Mouse (Mus musculus): ENCODE measurements around the gene Rgs10.

The Rgs10 gene

GRCm38 (mm10) chr7:128408265-128408664, 10.3 kb downstream of the Rgs10 start:
- DNase-seq (ENCODE audit: low spot score): peak; percentile 32

- no peak for DNase-seq (ENCODE audit: low spot score)
Observed at GRCm38 (mm10) chr7:128403988-128404387, 14.6 kb downstream of the Rgs10 start.

- DNase-seq (ENCODE audit: low spot score): no peak
Observed at GRCm38 (mm10) chr7:128403586-128403985, 15.0 kb downstream of the Rgs10 start.

GRCm38 (mm10) chr7:128403128-128403527, 15.4 kb downstream of the Rgs10 start:
- no peak for DNase-seq (ENCODE audit: low spot score)

GRCm38 (mm10) chr7:128402577-128402976, 16.0 kb downstream of the Rgs10 start:
- DNase-seq (ENCODE audit: low spot score): no peak

- peak; percentile 52 for DNase-seq (ENCODE audit: low spot score)
Observed at GRCm38 (mm10) chr7:128398664-128399063, 19.9 kb downstream of the Rgs10 start.

- DNase-seq (ENCODE audit: low spot score): peak; percentile 55
Observed at GRCm38 (mm10) chr7:128397066-128397465, 21.5 kb downstream of the Rgs10 start.

- DNase-seq (ENCODE audit: low spot score): peak; percentile 69
Observed at GRCm38 (mm10) chr7:128393756-128394155, 24.8 kb downstream of the Rgs10 start.

GRCm38 (mm10) chr7:128392972-128393314, 25.6 kb downstream of the Rgs10 start:
- no peak for DNase-seq (ENCODE audit: low spot score)

GRCm38 (mm10) chr7:128392071-128392971, 26.2 kb downstream of the Rgs10 start:
- peak; percentile 86 for DNase-seq (ENCODE audit: low spot score)

GRCm38 (mm10) chr7:128391267-128392057, 27.1 kb downstream of the Rgs10 start:
- DNase-seq (ENCODE audit: low spot score): no peak

- no peak for DNase-seq (ENCODE audit: low spot score)
Observed at GRCm38 (mm10) chr7:128388968-128389367, 29.6 kb downstream of the Rgs10 start.

- DNase-seq (ENCODE audit: low spot score): peak; percentile 89
Observed at GRCm38 (mm10) chr7:128383726-128384463, 34.7 kb downstream of the Rgs10 start.

- no peak for DNase-seq (ENCODE audit: low spot score)
Observed at GRCm38 (mm10) chr7:128383189-128383725, 35.3 kb downstream of the Rgs10 start.

- no peak for DNase-seq (ENCODE audit: low spot score)
Observed at GRCm38 (mm10) chr7:128382527-128382860, 36.1 kb downstream of the Rgs10 start.

GRCm38 (mm10) chr7:128381811-128382526, 36.6 kb downstream of the Rgs10 start:
- peak; percentile 72 for DNase-seq (ENCODE audit: low spot score)

- no peak for DNase-seq (ENCODE audit: low spot score)
Observed at GRCm38 (mm10) chr7:128381001-128381400, 37.6 kb downstream of the Rgs10 start.

- DNase-seq (ENCODE audit: low spot score): no peak
Observed at GRCm38 (mm10) chr7:128379162-128379805, 39.3 kb downstream of the Rgs10 start.

- DNase-seq (ENCODE audit: low spot score): peak; percentile 87
Observed at GRCm38 (mm10) chr7:128376206-128376701, 42.3 kb downstream of the Rgs10 start.

- DNase-seq (ENCODE audit: low spot score): peak; percentile 92
Observed at GRCm38 (mm10) chr7:128374156-128374555, 44.4 kb downstream of the Rgs10 start.

GRCm38 (mm10) chr7:128373751-128374150, 44.8 kb downstream of the Rgs10 start:
- DNase-seq (ENCODE audit: low spot score): peak; percentile 56

Data from T-cell, adult 2 months (primary cell).